ENCODE assay signal across 37 mouse cellular contexts in genomic region chr16:48234999-48235398, GRCm38 (mm10). TPM values are rescaled to one million over a fixed set of nuclear protein-coding genes. Genes with fewer than 3 reads are reported as not detected.
DNase-seq lines count a peak whose midpoint lies in the region; ATAC-seq and TF ChIP-seq lines count a peak whose summit lies in the region.
"Had no signal": no experiment of that assay in that cellular context is flagged by ENCODE, and none has a peak within 500 bp of the region (broad histone marks: within the 10 kb centered on the region; RNA-seq: fewer than 3 reads in every experiment).

No protein-coding gene starts in this region.

- in situ Hi-C loops in ES-E14 (cut with MboI; ENCODE audit: low sequenced_read_pairs in 2 of 2, unreplicated experiment in 2 of 2): no loop called here

- WGBS in midbrain, postnatal 0 days: 89% methylated on average over 1 of the region's 1 CpGs
- 83% methylated on average over 1 of the region's 1 CpGs for WGBS in midbrain, embryonic 13.5 days

- no peaks in the 10 kb centered on the region for H3K36me3 ChIP-seq in midbrain, postnatal 0 days (ENCODE audit: insufficient read depth, low read length)
- no peaks in the 10 kb centered on the region for H3K36me3 ChIP-seq in midbrain, embryonic 13.5 days
- H3K36me3 ChIP-seq in ES-E14 (ENCODE audit: control insufficient read depth, insufficient read depth, low read length, poor library complexity, severe bottlenecking): no peaks in the 10 kb centered on the region
- H3K36me3 ChIP-seq: embryonic facial prominence, embryonic 10.5 days; embryonic facial prominence, embryonic 15.5 days; heart, embryonic 10.5 days; heart, embryonic 15.5 days; hindbrain, embryonic 13.5 days; liver, embryonic 13.5 days; midbrain, embryonic 12.5 days had no signal

- no peak overlapping the region for H3K27ac ChIP-seq in left cerebral cortex, adult 2 months
- H3K27ac ChIP-seq in midbrain, postnatal 0 days (ENCODE audit: low read depth, low read length): no peak overlapping the region
- H3K27ac ChIP-seq in midbrain, embryonic 13.5 days: no peak overlapping the region
- H3K27ac ChIP-seq in ES-E14 (ENCODE audit: insufficient read depth, low read depth, low read length, poor library complexity, severe bottlenecking): no peak overlapping the region
- H3K27ac ChIP-seq: embryonic facial prominence, embryonic 10.5 days; embryonic facial prominence, embryonic 15.5 days; forebrain, embryonic 13.5 days; heart, embryonic 10.5 days; heart, embryonic 15.5 days; hindbrain, embryonic 13.5 days; liver, embryonic 13.5 days; midbrain, embryonic 12.5 days had no signal

- intact Hi-C loops in left cerebral cortex, adult 2 months (cut with DNase I): no loop called here
- intact Hi-C loops in left cerebral cortex, postnatal 10 days (cut with DNase I): no loop called here

- H3K4me1 ChIP-seq in midbrain, postnatal 0 days (ENCODE audit: insufficient read depth, low read length): no peaks in the 10 kb centered on the region
- no peaks in the 10 kb centered on the region for H3K4me1 ChIP-seq in midbrain, embryonic 13.5 days (replicated peaks)
- no peaks in the 10 kb centered on the region for H3K4me1 ChIP-seq in ES-E14 (ENCODE audit: control insufficient read depth in 2 of 2, insufficient read depth in 2 of 2, low read length in 2 of 2, poor library complexity in 1 of 2)
- H3K4me1 ChIP-seq: embryonic facial prominence, embryonic 10.5 days; embryonic facial prominence, embryonic 15.5 days; forebrain, embryonic 13.5 days; heart, embryonic 10.5 days; heart, embryonic 15.5 days; hindbrain, embryonic 13.5 days; liver, embryonic 13.5 days; megakaryocyte, embryonic 14.5 days; midbrain, embryonic 12.5 days had no signal

- TF ChIP-seq CTCF in left cerebral cortex, adult 2 months (IDR thresholded peaks at IDR 0.05): peak; percentile 6
- TF ChIP-seq CTCF in midbrain, postnatal 0 days (IDR thresholded peaks at IDR 0.05): peak; percentile 25

- no peak overlapping the region for H3K4me3 ChIP-seq in left cerebral cortex, adult 2 months
- H3K4me3 ChIP-seq in midbrain, postnatal 0 days (ENCODE audit: low read depth, low read length): no peak overlapping the region
- H3K4me3 ChIP-seq in midbrain, embryonic 13.5 days (replicated peaks): no peak overlapping the region
- H3K4me3 ChIP-seq in ES-E14 (ENCODE audit: insufficient read depth in 1 of 2, low read depth in 1 of 2, low read length in 2 of 2, poor library complexity in 1 of 2, severe bottlenecking in 1 of 2): no peak overlapping the region
- H3K4me3 ChIP-seq: embryonic facial prominence, embryonic 10.5 days; embryonic facial prominence, embryonic 15.5 days; forebrain, embryonic 13.5 days; heart, embryonic 10.5 days; heart, embryonic 15.5 days; hindbrain, embryonic 13.5 days; liver, embryonic 13.5 days; megakaryocyte, embryonic 14.5 days; midbrain, embryonic 12.5 days had no signal

- H3K27me3 ChIP-seq in midbrain, postnatal 0 days (ENCODE audit: insufficient read depth, low read length): no peaks in the 10 kb centered on the region
- no peaks in the 10 kb centered on the region for H3K27me3 ChIP-seq in midbrain, embryonic 13.5 days
- H3K27me3 ChIP-seq: CH12.LX; embryonic facial prominence, embryonic 15.5 days; forebrain, embryonic 13.5 days; heart, embryonic 15.5 days; hindbrain, embryonic 13.5 days; liver, embryonic 13.5 days; megakaryocyte, embryonic 14.5 days; midbrain, embryonic 12.5 days had no signal

- H3K4me2 ChIP-seq in midbrain, postnatal 0 days (ENCODE audit: low read depth, low read length, poor library complexity, severe bottlenecking): no peak overlapping the region
- no peak overlapping the region for H3K4me2 ChIP-seq in midbrain, embryonic 13.5 days (replicated peaks)
- H3K4me2 ChIP-seq: embryonic facial prominence, embryonic 15.5 days; forebrain, embryonic 13.5 days; heart, embryonic 15.5 days; hindbrain, embryonic 13.5 days; liver, embryonic 13.5 days; lung, embryonic 14.5 days; midbrain, embryonic 12.5 days had no signal

- H3K9me3 ChIP-seq in midbrain, postnatal 0 days (ENCODE audit: low read length): no peaks in the 10 kb centered on the region
- H3K9me3 ChIP-seq in midbrain, embryonic 13.5 days: no peaks in the 10 kb centered on the region
- no peaks in the 10 kb centered on the region for H3K9me3 ChIP-seq in ES-E14 (ENCODE audit: control insufficient read depth, insufficient read depth, low read depth, low read length)
- H3K9me3 ChIP-seq: embryonic facial prominence, embryonic 10.5 days; embryonic facial prominence, embryonic 15.5 days; forebrain, embryonic 13.5 days; heart, embryonic 10.5 days; heart, embryonic 15.5 days; hindbrain, embryonic 13.5 days; liver, embryonic 13.5 days; midbrain, embryonic 12.5 days had no signal

- H3K9ac ChIP-seq in midbrain, postnatal 0 days (replicated peaks; ENCODE audit: low read length, poor library complexity, severe bottlenecking): no peak overlapping the region
- no peak overlapping the region for H3K9ac ChIP-seq in midbrain, embryonic 13.5 days (replicated peaks)
- H3K9ac ChIP-seq in ES-E14 (ENCODE audit: insufficient read depth, low read depth, low read length, poor library complexity, severe bottlenecking): no peak overlapping the region
- H3K9ac ChIP-seq: embryonic facial prominence, embryonic 15.5 days; forebrain, embryonic 13.5 days; heart, embryonic 15.5 days; hindbrain, embryonic 13.5 days; liver, embryonic 13.5 days; lung, embryonic 14.5 days; midbrain, embryonic 12.5 days had no signal

- no peak for DNase-seq in left cerebral cortex, adult 2 months (ENCODE audit: extremely low spot score in 1 of 2, low spot score in 2 of 2)
- DNase-seq in left cerebral cortex, postnatal 10 days (ENCODE audit: extremely low spot score in 1 of 2, low spot score in 2 of 2): no peak
- no peak for DNase-seq in midbrain, postnatal 0 days (ENCODE audit: low spot score)
- peak; percentile 12 for DNase-seq in ES-E14 (ENCODE audit: low read depth, low spot score)
- no peak for DNase-seq in spleen, postnatal 4 days (ENCODE audit: low spot score in 2 of 2)
- no peak for DNase-seq in lung, postnatal 4 days
- DNase-seq: adrenal gland, postnatal 10 days; cerebellum, adult 8-10 months; cerebellum, postnatal 25 days; gastrocnemius, postnatal 10 days; heart, postnatal 36 days; kidney, adult 2 months; kidney, postnatal 36 days; layer of hippocampus, postnatal 36 days; liver, embryonic 13.5 days; lung, embryonic 14.5 days; lung, postnatal 36 days; retina, postnatal 1 day; right cerebral cortex, postnatal 14 days; thymus, adult 18-20 months; thymus, postnatal 25 days had no signal

- ATAC-seq in midbrain, postnatal 0 days (ENCODE audit: low FRiP score): no peak
- no peak for ATAC-seq in midbrain, embryonic 13.5 days
- ATAC-seq: forebrain, embryonic 13.5 days had no signal

TF ChIP-seq in ES-E14, 5 proteins besides CTCF, POLR2A, EP300 and RAD21:
- peak; percentile 51; the same call in 1 of the 2 replicates for TF ChIP-seq ZC3H11A (IDR thresholded peaks at IDR 0.05; ENCODE audit: borderline replicate concordance, low read depth, low read length)
- TF ChIP-seq CHD2 (IDR thresholded peaks at IDR 0.05; ENCODE audit: low read depth, low read length): no peak
- TF ChIP-seq HCFC1 (IDR thresholded peaks at IDR 0.05; ENCODE audit: borderline replicate concordance, insufficient read depth, low read length): no peak
- TF ChIP-seq ZNF384 (IDR thresholded peaks at IDR 0.05; ENCODE audit: low read depth, low read length): no peak

RNA-seq across cellular contexts. Expression of gene Dppa4, which starts 48.5 kb away (rescaled TPM):
- total RNA-seq in left cerebral cortex, adult 2 months (2021): not detected
- total RNA-seq in left cerebral cortex, postnatal 10 days (2021): not detected
- not detected in 2 replicates for total RNA-seq in midbrain, postnatal 0 days (2014; rRNA removed)
- polyA plus RNA-seq in midbrain, postnatal 0 days (2015; fragmentation: Nextera tagmentation; extraction: Ambion mirVana): not detected in 2 replicates
- polyA plus RNA-seq in midbrain, embryonic 13.5 days (2015; fragmentation: Nextera tagmentation; extraction: Ambion mirVana): not detected in 2 replicates
- total RNA-seq in ES-E14 (2012; rRNA removed): 150 and 179 TPM in 2 replicates
- total RNA-seq: adrenal gland, postnatal 10 days; CH12.LX; gastrocnemius, postnatal 10 days; granulocyte monocyte progenitor cell, adult 5-6 weeks; heart, postnatal 36 days; layer of hippocampus, postnatal 36 days; left cerebral cortex, postnatal 14 days; monocyte, adult 5-6 weeks had no signal
- polyA plus RNA-seq: embryonic facial prominence, embryonic 10.5 days; embryonic facial prominence, embryonic 15.5 days; forebrain, embryonic 13.5 days; heart, embryonic 10.5 days; heart, embryonic 15.5 days; hindbrain, embryonic 13.5 days; kidney, adult 2 months; limb, embryonic 11.5 days; lung, embryonic 14.5 days; midbrain, embryonic 12.5 days; neural tube, embryonic 14.5 days; stomach, embryonic 16.5 days had no signal

Comparison
In these comparisons a context has a peak if more than half of its experiments do, and no peak if none do; other contexts are left out.
1. RNA of gene Dppa4, which starts 48.5 kb away (total RNA-seq): 150 to 179 TPM in ES-E14; not detected in left cerebral cortex, adult 2 months, not detected in left cerebral cortex, postnatal 10 days and not detected in midbrain, postnatal 0 days; every median in the first group is over 100 times any median in the second.